Mouse (Mus musculus) olfactory bulb, adult 2 months (tissue): ENCODE results near the gene Ppp1r1b. TPM values are rescaled to one million over a fixed set of nuclear protein-coding genes. Genes with fewer than 3 reads are reported as not detected.

Source experiments
- H3K27ac ChIP-seq: fragments of 200-500 bp; 2 replicates; pipeline ENCODE4 v1.5.1; 2012; ENCODE audit warnings: low read depth, low read length; ENCODE audit not compliant: insufficient read depth
- H3K4me1 ChIP-seq: fragments of 200-500 bp; 2 replicates; pipeline ENCODE4 v1.6.1; 2012; ENCODE audit warnings: low read length; ENCODE audit not compliant: control insufficient read depth, insufficient read depth
- H3K4me3 ChIP-seq: fragments of 200-500 bp; 2 replicates; pipeline ENCODE4 v1.5.1; 2012; ENCODE audit warnings: mild to moderate bottlenecking, low read depth, low read length, moderate library complexity; ENCODE audit not compliant: insufficient read depth
- CTCF ChIP-seq: fragments of 200-500 bp; IDR thresholded peaks from 2 replicates; pipeline ENCODE4 v1.5.1; 2012; ENCODE audit warnings: low read depth, mild to moderate bottlenecking, low read length, moderate library complexity; ENCODE audit not compliant: insufficient read depth
- POLR2A ChIP-seq: fragments of 200-500 bp; IDR thresholded peaks from 2 replicates; pipeline ENCODE4 v1.6.1; 2012; ENCODE audit warnings: mild to moderate bottlenecking, low read depth, low read length, moderate library complexity; ENCODE audit not compliant: insufficient read depth
- WGBS: fragments of 180-500 bp; shearing (Covaris S2); methylation state at CpG from one replicate; pipeline ENCODE4 v1.1.7; 2018; 5-methylcytosine and 5-hydroxymethylcytosine counted together
- polyA plus RNA-seq: library from polyadenylated mRNA; stranded (reverse); fragments of >200 nt; gene quantifications from 2 replicates; pipeline ENCODE4 v1.2.4, GENCODE M21; 2012; ENCODE audit warnings: low replicate concordance; ENCODE audit not compliant: missing spikeins, insufficient read depth, insufficient read length

Gene Ppp1r1b
- polyA plus RNA-seq, 1 experiment, result not detected

DNA sequence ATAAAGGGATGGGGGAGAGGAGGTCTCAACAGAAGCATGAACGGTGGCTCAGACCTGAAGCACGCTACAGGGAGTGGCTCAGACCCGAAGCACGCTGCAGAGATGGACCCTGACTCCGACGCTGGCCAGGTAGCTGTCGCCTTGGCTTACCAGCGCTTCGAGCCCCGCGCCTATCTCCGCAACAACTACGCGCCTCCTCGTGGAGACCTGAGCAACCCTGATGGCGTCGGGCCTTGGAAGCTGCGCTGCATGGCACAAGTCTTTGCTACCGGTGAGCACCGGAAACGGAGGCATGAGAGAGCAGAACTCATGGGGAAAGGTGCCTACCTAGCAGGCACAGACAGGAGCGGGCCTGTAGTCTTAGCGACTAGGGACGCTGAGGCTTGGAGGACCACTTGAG is 38.4 kb downstream of the Ppp1r1b start:
- 30% methylated on average over 24 of the region's 24 CpGs for WGBS
- H3K4me3 ChIP-seq, result no peak overlapping the region
- no peak for TF ChIP-seq CTCF
- no peak for TF ChIP-seq POLR2A
- H3K4me1 ChIP-seq, result peaks cover 29% of the 10 kb centered on the region
- H3K27ac ChIP-seq, result no peak overlapping the region

DNA sequence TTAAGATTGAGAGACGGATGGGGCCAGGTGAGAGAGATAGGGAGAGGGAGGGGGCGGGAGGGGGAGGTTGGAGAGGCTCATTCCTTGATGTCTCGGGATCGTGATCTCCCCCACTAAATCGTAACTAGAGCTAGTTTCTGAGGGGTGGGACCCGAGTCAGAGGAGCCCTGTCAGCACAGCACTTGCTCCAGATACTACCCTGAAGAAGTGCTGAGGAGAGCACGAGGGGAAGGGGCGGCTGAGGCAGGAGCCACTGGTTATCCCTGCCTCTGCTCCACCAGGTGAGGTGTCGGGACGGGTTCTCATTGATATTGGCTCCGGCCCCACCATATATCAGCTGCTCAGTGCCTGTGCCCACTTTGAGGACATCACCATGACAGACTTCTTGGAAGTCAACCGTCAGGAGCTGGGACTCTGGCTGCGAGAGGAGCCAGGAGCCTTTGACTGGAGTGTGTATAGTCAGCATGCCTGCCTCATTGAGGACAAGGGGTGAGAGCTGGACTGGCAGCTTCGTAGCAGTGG is 38.9 kb downstream of the Ppp1r1b start:
- WGBS, result 61% methylated on average over 14 of the region's 14 CpGs
- peaks cover 29% of the 10 kb centered on the region for H3K4me1 ChIP-seq
- no peak overlapping the region for H3K4me3 ChIP-seq
- TF ChIP-seq CTCF (no peak), POLR2A (no peak)
- no peak overlapping the region for H3K27ac ChIP-seq

DNA sequence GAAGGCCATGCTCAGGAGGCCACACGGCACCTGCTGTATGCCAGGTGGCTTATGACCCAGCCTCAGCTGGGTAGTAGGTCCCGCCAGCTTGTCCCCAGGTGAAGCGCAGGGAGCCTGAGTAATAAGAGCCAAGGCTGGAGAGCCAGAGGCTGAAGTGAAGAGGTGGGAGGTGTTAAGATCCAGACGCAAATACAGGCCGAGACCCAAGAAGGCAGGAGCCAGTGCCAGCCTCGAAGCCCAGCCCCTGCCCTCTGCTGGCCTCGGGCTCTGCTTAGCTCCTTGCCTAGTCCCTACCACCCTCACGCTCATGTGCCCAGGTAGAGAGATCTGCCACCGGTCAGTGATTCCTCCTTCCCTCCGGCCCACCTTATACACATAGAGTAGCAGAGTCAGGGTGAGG is 40.1 kb downstream of the Ppp1r1b start:
- Histone ChIP-seq H3K4me1 (peaks cover 29% of the 10 kb centered on the region), H3K4me3 (no peak overlapping the region), H3K27ac (no peak overlapping the region)
- TF ChIP-seq POLR2A (no peak), CTCF (no peak)
- 71% methylated on average over 10 of the region's 10 CpGs for WGBS

DNA sequence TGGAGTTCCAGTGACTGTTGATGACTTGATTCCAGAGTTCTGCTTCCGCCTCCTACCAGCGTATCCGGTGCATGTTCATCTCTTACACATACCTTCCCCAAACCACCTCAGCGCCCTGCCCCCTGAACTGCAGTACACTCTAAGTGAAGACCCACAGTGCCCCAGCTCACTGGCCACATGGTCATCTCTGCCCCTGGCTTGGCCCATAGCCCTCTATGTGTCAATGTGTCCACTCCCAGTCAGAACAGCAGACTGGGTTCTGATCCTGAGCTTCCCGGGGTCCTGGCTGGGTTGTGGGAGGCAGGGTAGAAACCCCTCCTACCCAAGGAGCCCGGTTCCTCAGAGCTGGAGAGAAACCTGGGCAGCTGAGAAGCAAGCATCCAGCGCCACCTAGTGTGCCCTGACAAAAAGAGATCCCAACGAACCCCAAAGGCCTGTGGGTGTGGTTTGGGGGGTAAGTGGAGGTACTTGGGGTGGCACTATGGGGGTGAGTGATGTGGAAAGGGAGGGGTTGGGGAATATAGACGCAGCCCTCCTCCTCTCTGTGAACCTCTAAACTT is 41.1 kb downstream of the Ppp1r1b start:
- TF ChIP-seq CTCF, result peak; percentile 9
- no peak for TF ChIP-seq POLR2A
- Histone ChIP-seq H3K4me1 (peaks cover 24% of the 10 kb centered on the region), H3K27ac (no peak overlapping the region), H3K4me3 (no peak overlapping the region)
- 30% methylated on average over 9 of the region's 9 CpGs for WGBS

DNA sequence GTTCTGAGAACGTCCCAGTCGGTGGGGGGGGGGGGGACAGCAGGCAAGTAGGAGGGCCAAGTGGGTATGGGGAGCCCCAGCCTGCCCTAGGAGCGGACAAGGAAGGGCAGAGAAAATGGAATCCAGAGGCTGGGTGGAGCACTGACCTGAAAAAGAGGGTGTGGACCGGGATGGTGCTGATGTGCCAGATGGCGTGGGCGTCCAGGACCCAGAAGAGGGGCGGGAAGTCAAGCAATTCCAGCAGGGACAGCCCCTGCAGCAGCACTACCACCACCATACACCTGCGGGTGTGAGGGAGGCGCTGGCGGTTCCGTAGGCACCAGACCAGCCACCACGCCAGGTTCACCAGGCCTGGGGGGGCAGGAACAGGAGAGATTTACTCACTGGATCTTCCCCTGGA is 41.9 kb downstream of the Ppp1r1b start:
- Histone ChIP-seq H3K27ac (no peak overlapping the region), H3K4me1 (peaks cover 24% of the 10 kb centered on the region), H3K4me3 (no peak overlapping the region)
- TF ChIP-seq CTCF (no peak), POLR2A (no peak)
- WGBS, result 71% methylated on average over 12 of the region's 12 CpGs

DNA sequence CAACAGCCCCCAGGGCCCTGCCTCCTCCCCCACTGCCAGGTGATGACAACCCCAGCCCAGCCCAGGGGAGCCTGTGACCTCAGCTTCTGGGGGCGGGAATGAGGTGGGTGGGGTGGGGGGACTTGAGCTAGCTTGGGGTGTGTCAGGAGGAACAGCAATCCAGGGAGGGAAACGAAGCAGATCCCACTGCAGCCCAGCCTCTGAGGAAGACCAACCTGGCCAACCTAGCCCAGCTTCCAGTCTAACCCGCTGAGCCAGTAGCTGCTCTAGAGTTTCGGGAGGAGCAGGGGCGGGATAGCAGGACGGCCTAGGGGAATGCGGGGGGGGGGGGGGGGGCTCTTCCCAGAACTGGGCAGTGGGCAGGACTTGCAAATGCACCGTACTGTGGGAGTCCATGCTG is 43.8 kb downstream of the Ppp1r1b start:
- Histone ChIP-seq H3K4me3 (no peak overlapping the region), H3K27ac (no peak overlapping the region), H3K4me1 (peaks cover 19% of the 10 kb centered on the region)
- 39% methylated on average over 8 of the region's 8 CpGs for WGBS
- TF ChIP-seq CTCF (no peak), POLR2A (no peak)

DNA sequence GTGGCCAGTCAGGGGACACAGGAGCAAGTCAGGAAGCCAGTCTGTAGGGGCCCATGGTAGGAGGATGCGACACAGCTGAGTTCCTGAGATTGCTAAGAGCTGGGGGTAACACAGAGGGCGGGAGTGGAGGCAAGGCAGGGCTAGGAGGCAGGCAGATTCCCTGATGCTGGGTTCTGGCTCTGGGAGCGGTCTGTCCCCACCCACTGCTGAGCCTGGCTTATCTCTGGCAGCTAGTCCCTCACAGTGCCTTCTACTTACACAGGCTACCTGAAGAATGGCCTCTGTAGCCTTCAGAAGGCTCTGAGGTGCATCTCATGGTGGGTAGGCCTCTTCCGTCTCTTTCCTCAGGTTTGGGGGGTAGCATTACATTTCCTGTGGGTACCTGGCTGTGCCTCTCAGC is 44.4 kb downstream of the Ppp1r1b start:
- 77% methylated on average over 4 of the region's 4 CpGs for WGBS
- no peak overlapping the region for H3K4me3 ChIP-seq
- H3K27ac ChIP-seq, result no peak overlapping the region
- H3K4me1 ChIP-seq, result peaks cover 19% of the 10 kb centered on the region
- no peak for TF ChIP-seq POLR2A
- no peak for TF ChIP-seq CTCF

DNA sequence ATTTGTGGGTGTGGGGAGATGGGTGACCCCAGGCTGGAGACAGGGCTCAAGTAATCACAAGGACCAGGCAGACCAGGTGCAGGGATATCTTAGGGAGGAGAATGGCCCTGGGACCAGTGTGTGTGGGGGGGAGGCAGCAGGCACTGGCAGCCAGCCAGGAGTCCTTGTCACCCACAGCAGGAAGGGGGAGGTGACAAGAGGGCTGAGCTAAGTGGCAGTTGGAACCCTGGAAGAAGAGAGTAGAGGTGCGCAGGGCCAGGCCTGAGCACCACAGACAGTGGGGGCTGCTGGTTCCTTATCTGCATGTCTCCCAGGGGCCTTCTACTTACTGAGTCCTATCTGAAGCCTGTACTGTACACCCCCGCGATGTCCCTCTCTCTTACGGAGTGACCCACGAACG is 45.1 kb downstream of the Ppp1r1b start:
- H3K4me3 ChIP-seq, result no peak overlapping the region
- no peak overlapping the region for H3K27ac ChIP-seq
- TF ChIP-seq CTCF (no peak), POLR2A (no peak)
- peaks cover 16% of the 10 kb centered on the region for H3K4me1 ChIP-seq
- WGBS, result 72% methylated on average over 6 of the region's 6 CpGs

DNA sequence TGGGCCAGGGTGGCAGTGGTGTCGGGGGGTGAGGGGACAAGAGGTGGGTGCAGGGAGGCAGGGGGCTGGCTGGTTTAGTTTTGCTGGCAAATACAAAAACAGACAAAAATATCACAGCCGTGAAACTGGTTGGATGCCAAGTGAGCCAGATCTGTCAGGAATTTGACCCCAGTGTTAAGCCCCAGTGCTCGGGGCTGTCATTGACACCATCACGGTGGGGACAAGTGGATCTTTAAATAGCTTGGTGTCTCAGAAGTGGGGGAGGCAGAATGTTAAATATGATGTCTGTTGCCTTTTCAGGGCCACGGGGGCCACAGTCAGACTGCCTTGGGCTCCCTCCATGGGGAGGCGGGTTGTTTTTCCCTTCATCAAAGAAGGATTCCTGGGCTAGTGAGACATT is 46.1 kb downstream of the Ppp1r1b start:
- WGBS, result 65% methylated on average over 6 of the region's 6 CpGs
- TF ChIP-seq POLR2A (no peak), CTCF (no peak)

DNA sequence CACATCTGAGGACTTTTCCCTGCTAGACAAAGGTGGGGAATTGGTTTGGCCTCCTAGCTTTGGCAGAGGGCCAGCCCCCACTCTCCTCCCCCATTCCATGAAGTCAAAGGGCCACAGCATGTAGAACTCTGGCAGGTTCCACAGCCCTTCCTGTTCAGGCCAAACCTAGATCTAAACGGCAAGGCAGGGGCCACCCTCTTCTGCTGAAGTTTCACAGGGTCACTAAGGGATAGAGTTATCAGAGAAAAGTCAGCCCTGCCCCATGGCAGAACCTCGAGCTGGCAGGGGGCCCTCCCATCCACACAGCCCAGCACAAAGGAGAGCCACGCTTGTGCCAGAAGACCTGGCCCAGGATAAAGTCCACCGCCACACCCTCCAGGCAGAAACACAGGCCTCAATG is 46.8 kb downstream of the Ppp1r1b start:
- Histone ChIP-seq H3K4me3 (no peak overlapping the region), H3K27ac (no peak overlapping the region), H3K4me1 (peaks cover 6% of the 10 kb centered on the region)
- 45% methylated on average over 4 of the region's 4 CpGs for WGBS
- TF ChIP-seq CTCF, result no peak
- TF ChIP-seq POLR2A, result no peak

More for the DNA sequence above, 46.1 kb downstream of the Ppp1r1b start:
- Histone ChIP-seq H3K4me1 (peaks cover 7% of the 10 kb centered on the region), H3K27ac (no peak overlapping the region), H3K4me3 (no peak overlapping the region)

DNA sequence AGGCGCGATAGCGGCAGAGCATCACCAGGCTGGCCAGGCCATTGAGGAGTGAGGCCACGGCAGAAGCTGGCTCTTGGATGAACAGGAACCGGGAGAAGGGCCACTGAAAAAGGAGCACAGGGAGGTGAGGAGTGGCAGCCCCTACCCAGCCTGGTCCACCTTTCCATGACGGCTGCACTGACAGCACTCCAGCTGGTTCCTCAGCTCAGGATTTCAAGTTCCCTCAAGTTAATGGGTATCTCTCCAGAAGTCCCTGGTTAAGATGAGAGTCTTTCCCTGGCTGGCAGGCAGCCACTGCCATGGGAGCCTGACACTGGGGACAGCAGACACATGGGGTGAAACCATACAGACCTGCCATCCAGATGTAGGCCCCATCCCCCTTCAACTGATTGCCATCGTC is 49.7 kb downstream of the Ppp1r1b start:
- 89% methylated on average over 7 of the region's 7 CpGs for WGBS

More for the DNA sequence above, 49.7 kb downstream of the Ppp1r1b start:
- Histone ChIP-seq H3K27ac (no peak overlapping the region), H3K4me1 (peaks cover 9% of the 10 kb centered on the region), H3K4me3 (no peak overlapping the region)
- no peak for TF ChIP-seq CTCF
- TF ChIP-seq POLR2A, result no peak
